Mouse (Mus musculus): ENCODE data around the gene Hipk2. TPM values are rescaled to one million over a fixed set of nuclear protein-coding genes. Genes with fewer than 3 reads are reported as not detected.

Hipk2 gene
- polyA plus RNA-seq, 2 experiments: 11.9 to 12.3 TPM

GRCm38 (mm10) chr6:38835217-38835616 is 40.7 kb downstream of the Hipk2 start:
- ATAC-seq (ENCODE audit: low FRiP score, low read depth): no peak

GRCm38 (mm10) chr6:38834727-38835126 is 41.2 kb downstream of the Hipk2 start:
- WGBS: 66% methylated on average over 2 of the region's 2 CpGs
- TF ChIP-seq POLR2A (IDR thresholded peaks at IDR 0.05; ENCODE audit: borderline replicate concordance, extremely low read depth, insufficient read depth, insufficient read length): no peak
- H3K9me3 ChIP-seq (ENCODE audit: control insufficient read depth, low read length): no peaks in the 10 kb centered on the region
- H3K9ac ChIP-seq (ENCODE audit: low read depth, low read length, severe bottlenecking): no peak overlapping the region
- ATAC-seq (ENCODE audit: low FRiP score, low read depth): no peak
- DNase-seq (ENCODE audit: low spot score): no peak
- H3K27ac ChIP-seq (replicated peaks; ENCODE audit: low read depth, low read length): no peak overlapping the region
- peaks cover 4% of the 10 kb centered on the region; the same call in 1 of the 2 replicates for H3K4me1 ChIP-seq (ENCODE audit: control insufficient read depth, insufficient read depth, low read length)
- H3K4me3 ChIP-seq (replicated peaks; ENCODE audit: low read length): no peak overlapping the region
- H3K4me2 ChIP-seq (replicated peaks; ENCODE audit: low read depth, low read length, severe bottlenecking): no peak overlapping the region
- peaks cover 5% of the 10 kb centered on the region; the same call in 1 of the 2 replicates for H3K36me3 ChIP-seq (ENCODE audit: control insufficient read depth, insufficient read depth, low read length)
- H3K27me3 ChIP-seq (ENCODE audit: control insufficient read depth, insufficient read depth, low read length): no peaks in the 10 kb centered on the region

More at GRCm38 (mm10) chr6:38835217-38835616, 40.7 kb downstream of the Hipk2 start:
- peaks cover 4% of the 10 kb centered on the region; the same call in 1 of the 2 replicates for H3K4me1 ChIP-seq (ENCODE audit: control insufficient read depth, insufficient read depth, low read length)
- H3K4me2 ChIP-seq (replicated peaks; ENCODE audit: low read depth, low read length, severe bottlenecking): no peak overlapping the region
- DNase-seq (ENCODE audit: low spot score): no peak
- H3K9me3 ChIP-seq (ENCODE audit: control insufficient read depth, low read length): no peaks in the 10 kb centered on the region
- H3K4me3 ChIP-seq (replicated peaks; ENCODE audit: low read length): no peak overlapping the region
- TF ChIP-seq POLR2A (IDR thresholded peaks at IDR 0.05; ENCODE audit: borderline replicate concordance, extremely low read depth, insufficient read depth, insufficient read length): no peak
- H3K36me3 ChIP-seq (ENCODE audit: control insufficient read depth, insufficient read depth, low read length): peaks cover 5% of the 10 kb centered on the region; the same call in 1 of the 2 replicates
- WGBS: 69% methylated on average over 1 of the region's 1 CpGs
- no peak overlapping the region for H3K27ac ChIP-seq (replicated peaks; ENCODE audit: low read depth, low read length)
- H3K27me3 ChIP-seq (ENCODE audit: control insufficient read depth, insufficient read depth, low read length): no peaks in the 10 kb centered on the region
- H3K9ac ChIP-seq (ENCODE audit: low read depth, low read length, severe bottlenecking): no peak overlapping the region

GRCm38 (mm10) chr6:38833721-38834120 is 42.2 kb downstream of the Hipk2 start:
- peaks cover 4% of the 10 kb centered on the region; the same call in 1 of the 2 replicates for H3K4me1 ChIP-seq (ENCODE audit: control insufficient read depth, insufficient read depth, low read length)
- no peak overlapping the region for H3K27ac ChIP-seq (replicated peaks; ENCODE audit: low read depth, low read length)
- 84% methylated on average over 3 of the region's 3 CpGs for WGBS
- H3K4me2 ChIP-seq (replicated peaks; ENCODE audit: low read depth, low read length, severe bottlenecking): no peak overlapping the region
- ATAC-seq (ENCODE audit: low FRiP score, low read depth): no peak
- H3K4me3 ChIP-seq (replicated peaks; ENCODE audit: low read length): no peak overlapping the region
- no peaks in the 10 kb centered on the region for H3K9me3 ChIP-seq (ENCODE audit: control insufficient read depth, low read length)
- no peaks in the 10 kb centered on the region for H3K27me3 ChIP-seq (ENCODE audit: control insufficient read depth, insufficient read depth, low read length)
- no peak for DNase-seq (ENCODE audit: low spot score)
- peaks cover 5% of the 10 kb centered on the region; the same call in 1 of the 2 replicates for H3K36me3 ChIP-seq (ENCODE audit: control insufficient read depth, insufficient read depth, low read length)
- no peak for TF ChIP-seq POLR2A (IDR thresholded peaks at IDR 0.05; ENCODE audit: borderline replicate concordance, extremely low read depth, insufficient read depth, insufficient read length)
- H3K9ac ChIP-seq (ENCODE audit: low read depth, low read length, severe bottlenecking): no peak overlapping the region

GRCm38 (mm10) chr6:38829452-38829851 is 46.5 kb downstream of the Hipk2 start:
- Histone ChIP-seq H3K27ac (replicated peaks; ENCODE audit: low read depth, low read length) (no peak overlapping the region), H3K36me3 (ENCODE audit: control insufficient read depth, insufficient read depth, low read length) (no peaks in the 10 kb centered on the region), H3K9ac (ENCODE audit: low read depth, low read length, severe bottlenecking) (no peak overlapping the region), H3K4me1 (ENCODE audit: control insufficient read depth, insufficient read depth, low read length) (peaks cover 4% of the 10 kb centered on the region; the same call in 1 of the 2 replicates), H3K4me2 (replicated peaks; ENCODE audit: low read depth, low read length, severe bottlenecking) (no peak overlapping the region), H3K9me3 (ENCODE audit: control insufficient read depth, low read length) (no peaks in the 10 kb centered on the region), H3K4me3 (replicated peaks; ENCODE audit: low read length) (no peak overlapping the region), H3K27me3 (ENCODE audit: control insufficient read depth, insufficient read depth, low read length) (no peaks in the 10 kb centered on the region)
- no peak for TF ChIP-seq POLR2A (IDR thresholded peaks at IDR 0.05; ENCODE audit: borderline replicate concordance, extremely low read depth, insufficient read depth, insufficient read length)
- no peak for DNase-seq (ENCODE audit: low spot score)
- WGBS: 63% methylated on average over 3 of the region's 3 CpGs
- no peak for ATAC-seq (ENCODE audit: low FRiP score, low read depth)

- H3K9me3 ChIP-seq (ENCODE audit: control insufficient read depth, low read length): no peaks in the 10 kb centered on the region
- no peak for ATAC-seq (ENCODE audit: low FRiP score, low read depth)
- WGBS: 88% methylated on average over 2 of the region's 2 CpGs
Observed at GRCm38 (mm10) chr6:38828211-38828610, 47.8 kb downstream of the Hipk2 start.

More at GRCm38 (mm10) chr6:38828211-38828610, 47.8 kb downstream of the Hipk2 start:
- no peak for DNase-seq (ENCODE audit: low spot score)
- TF ChIP-seq POLR2A (IDR thresholded peaks at IDR 0.05; ENCODE audit: borderline replicate concordance, extremely low read depth, insufficient read depth, insufficient read length): no peak
- no peak overlapping the region for H3K4me3 ChIP-seq (replicated peaks; ENCODE audit: low read length)
- H3K9ac ChIP-seq (ENCODE audit: low read depth, low read length, severe bottlenecking): no peak overlapping the region
- no peak overlapping the region for H3K27ac ChIP-seq (replicated peaks; ENCODE audit: low read depth, low read length)
- no peaks in the 10 kb centered on the region for H3K36me3 ChIP-seq (ENCODE audit: control insufficient read depth, insufficient read depth, low read length)
- H3K4me2 ChIP-seq (replicated peaks; ENCODE audit: low read depth, low read length, severe bottlenecking): no peak overlapping the region
- no peaks in the 10 kb centered on the region for H3K27me3 ChIP-seq (ENCODE audit: control insufficient read depth, insufficient read depth, low read length)
- no peaks in the 10 kb centered on the region; the same call in 1 of the 2 replicates for H3K4me1 ChIP-seq (ENCODE audit: control insufficient read depth, insufficient read depth, low read length)

Data from limb, embryonic 14.5 days (tissue).